Mouse (Mus musculus) naive thymus-derived CD4-positive, alpha-beta T cell, adult 5 months (primary cell): ENCODE data around the gene Ube2l6. TPM values are rescaled to one million over a fixed set of nuclear protein-coding genes. Genes with fewer than 3 reads are reported as not detected.

Experiments used
- polyA plus RNA-seq: library from polyadenylated mRNA; unstranded; fragments of 100-300 nt; shearing (Covaris generic); gene quantifications from one replicate; pipeline ENCODE4 v1.2.1, GENCODE M21; 2017

Gene Ube2l6
- 0.73 TPM for polyA plus RNA-seq

GRCm38 (mm10) chr2:84798493-84798921 lies at the start of gene Ube2l6:
Ube2l6 (plus strand) TSS chr2:84798828.

GRCm38 (mm10) chr2:84775241-84775640 lies 23.4 kb upstream of the Ube2l6 start, which contains the start of gene Serping1:
Serping1 (minus strand) TSS chr2:84775444.

GRCm38 (mm10) chr2:84822552-84822951 lies 23.9 kb downstream of the Ube2l6 start, which contains the start of gene Smtnl1:
Smtnl1 (minus strand) TSS chr2:84822652.

GRCm38 (mm10) chr2:84826488-84827282 lies 28.1 kb downstream of the Ube2l6 start, which contains the start of gene Timm10:
Timm10 (plus strand) TSS chr2:84826997.

GRCm38 (mm10) chr2:84838593-84838949 lies 39.9 kb downstream of the Ube2l6 start, which contains the start of gene Slc43a1:
Slc43a1 (plus strand) TSS chr2:84838850.

Other genes starting within 250 kb of the Ube2l6 start
- not detected for gene Ctnnd1, start 148.1 kb upstream of the Ube2l6 start, polyA plus RNA-seq
- gene Btbd18, start 139.7 kb upstream of the Ube2l6 start, polyA plus RNA-seq, result 0.19 TPM
- gene Selenoh, start 128.1 kb upstream of the Ube2l6 start, polyA plus RNA-seq, result 48.7 TPM
- not detected for gene Gm28635, start 120.8 kb upstream of the Ube2l6 start, polyA plus RNA-seq
- gene Med19, start 120.4 kb upstream of the Ube2l6 start, polyA plus RNA-seq, result 16.4 TPM
- 57.6 TPM for gene Tmx2, start 119.7 kb upstream of the Ube2l6 start, polyA plus RNA-seq
- gene Zdhhc5, start 83.6 kb upstream of the Ube2l6 start, polyA plus RNA-seq, result 49.6 TPM
- gene Clp1, start 71.5 kb upstream of the Ube2l6 start, polyA plus RNA-seq, result 74.1 TPM
- 0.77 TPM for gene Ypel4, start 64.8 kb upstream of the Ube2l6 start, polyA plus RNA-seq
- gene Gm19426, start 55.2 kb upstream of the Ube2l6 start, polyA plus RNA-seq, result not detected
- not detected for gene Serping1, start 23.4 kb upstream of the Ube2l6 start, polyA plus RNA-seq
- not detected for gene Smtnl1, start 23.8 kb downstream of the Ube2l6 start, polyA plus RNA-seq
- gene Timm10, start 28.2 kb downstream of the Ube2l6 start, polyA plus RNA-seq, result 20.9 TPM
- gene Slc43a1, start 40.0 kb downstream of the Ube2l6 start, polyA plus RNA-seq, result not detected
- gene Rtn4rl2, start 87.9 kb downstream of the Ube2l6 start, polyA plus RNA-seq, result not detected
- gene Slc43a3, start 137.8 kb downstream of the Ube2l6 start, polyA plus RNA-seq, result 0.71 TPM
- not detected for gene Prg2, start 181.6 kb downstream of the Ube2l6 start, polyA plus RNA-seq
- gene Prg3, start 189.4 kb downstream of the Ube2l6 start, polyA plus RNA-seq, result not detected
- gene Ssrp1, start 238.4 kb downstream of the Ube2l6 start, polyA plus RNA-seq, result 161 TPM
- 0.85 TPM for gene P2rx3, start 238.6 kb downstream of the Ube2l6 start, polyA plus RNA-seq
- gene Tnks1bp1, start 249.2 kb downstream of the Ube2l6 start, polyA plus RNA-seq, result 11.0 TPM